Mouse (Mus musculus) kidney, postnatal 36 days (tissue): ENCODE data around the gene Hpgd.
A peak's percentile ranks its signal among the peaks of the same experiment; 100 is the strongest.

Experiments
- DNase-seq, 2 experiments: peaks; one replicate each; pipeline ENCODE4 v3.0.0; 2021 to 2022; ENCODE audit warnings: mixed read lengths in 2 of 2

Gene Hpgd

DNA sequence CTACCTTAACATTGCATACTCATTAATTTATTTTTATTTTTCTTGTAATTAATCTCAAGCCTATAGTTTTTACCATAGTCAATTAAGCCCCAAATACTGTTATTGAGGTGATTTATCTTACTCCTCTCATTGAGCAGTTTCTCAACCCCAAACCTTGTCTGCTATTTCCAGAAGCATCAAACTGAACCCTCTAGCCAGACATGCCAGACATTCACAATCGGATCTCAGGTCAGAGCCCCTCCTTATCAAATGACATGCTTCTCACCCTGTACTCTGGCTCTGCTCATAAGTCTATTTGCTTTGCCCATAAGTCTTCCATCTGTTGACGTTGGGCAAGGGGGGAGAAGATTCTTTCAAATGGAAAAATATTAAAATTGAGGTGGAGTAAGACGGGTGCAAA lies 33.3 kb downstream of the Hpgd start:
- no peak for DNase-seq

DNA sequence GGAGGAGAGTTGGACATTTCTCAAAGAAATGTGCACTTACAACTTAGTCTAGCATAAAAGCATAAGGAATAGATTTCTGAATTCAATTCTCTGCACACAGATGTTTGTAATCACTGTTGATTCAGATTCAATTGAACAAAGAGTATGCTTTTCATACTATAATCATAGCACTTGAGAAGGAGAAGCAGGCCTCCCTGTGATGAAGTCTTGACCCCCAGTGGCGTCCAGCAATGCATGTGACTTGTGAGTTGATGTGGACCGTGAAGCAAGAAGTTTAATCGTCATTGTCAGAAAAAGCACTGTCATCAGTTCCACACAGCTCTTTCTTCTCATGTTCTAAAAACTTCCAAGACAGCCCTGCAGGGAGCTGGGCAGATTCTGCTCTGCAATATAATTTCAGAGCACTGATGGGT lies 33.8 kb downstream of the Hpgd start:
- no peak for DNase-seq

DNA sequence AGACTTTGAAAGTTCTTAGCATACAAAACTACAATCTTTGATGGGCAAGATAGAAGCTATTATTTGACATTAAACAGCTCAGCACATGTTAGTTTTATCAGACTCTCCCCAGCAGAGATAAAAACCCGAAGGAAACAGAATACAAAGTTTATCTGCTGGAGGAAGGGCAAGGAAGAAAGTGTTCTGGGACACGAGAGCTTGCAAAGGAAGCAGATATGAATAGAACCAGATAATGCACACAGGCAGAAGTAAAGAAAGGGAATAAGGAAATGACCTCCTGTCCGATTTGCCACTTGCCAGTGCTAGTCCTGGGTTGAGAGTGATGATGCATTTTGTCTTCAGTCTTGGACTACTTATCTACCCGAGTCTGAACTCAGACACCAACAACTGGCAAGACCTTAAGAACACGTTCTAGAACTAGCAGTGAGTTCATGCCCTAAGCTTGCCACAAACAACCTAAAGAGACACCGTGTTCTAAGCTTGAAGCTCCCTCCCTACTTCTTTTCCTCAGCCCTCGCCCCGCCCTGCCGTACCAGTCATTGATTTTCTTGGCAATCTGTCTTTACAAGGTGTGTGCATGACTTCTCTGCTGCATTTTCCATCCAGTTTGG lies 41.1 kb downstream of the Hpgd start:
- DNase-seq: no peak

DNA sequence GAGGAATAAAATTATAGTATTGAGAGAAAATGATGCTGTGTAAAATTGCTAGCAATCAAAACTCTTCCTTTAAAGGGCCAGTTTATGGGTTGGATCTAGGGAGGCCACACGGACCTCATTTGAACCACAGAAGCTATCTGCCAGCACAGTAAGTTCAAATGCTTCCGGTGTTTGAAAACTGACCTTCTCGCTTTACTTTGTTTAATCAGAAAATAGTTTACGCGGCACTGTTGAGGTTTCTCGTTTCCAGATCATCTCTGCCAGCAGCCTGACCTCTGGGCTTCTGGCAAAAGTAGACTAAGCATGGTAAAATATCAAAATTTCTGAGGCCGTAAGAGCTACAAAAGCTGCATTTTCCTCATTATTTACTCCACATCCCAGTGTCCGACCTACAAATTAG lies 42.4 kb downstream of the Hpgd start:
- no peak for DNase-seq

DNA sequence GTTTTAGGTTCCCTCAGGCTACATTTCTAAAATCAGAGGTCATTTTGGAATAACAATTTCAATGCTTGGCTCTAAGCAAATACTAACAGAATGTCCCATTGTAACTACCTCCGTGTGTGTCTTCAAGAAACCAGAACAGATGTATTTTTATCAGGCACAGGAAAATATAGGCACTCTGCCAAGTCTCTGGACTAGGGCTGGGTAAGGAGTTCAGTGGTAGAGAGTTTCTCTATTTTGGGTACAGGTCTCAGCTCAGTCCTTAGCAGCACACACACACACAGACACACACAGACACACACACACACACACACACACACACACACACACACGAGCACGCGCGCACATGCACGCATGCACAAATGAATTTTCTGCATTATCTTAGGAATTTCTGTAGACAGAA lies 49.1 kb downstream of the Hpgd start:
- DNase-seq: peak in 1 of 2 experiments; percentile 5

DNA sequence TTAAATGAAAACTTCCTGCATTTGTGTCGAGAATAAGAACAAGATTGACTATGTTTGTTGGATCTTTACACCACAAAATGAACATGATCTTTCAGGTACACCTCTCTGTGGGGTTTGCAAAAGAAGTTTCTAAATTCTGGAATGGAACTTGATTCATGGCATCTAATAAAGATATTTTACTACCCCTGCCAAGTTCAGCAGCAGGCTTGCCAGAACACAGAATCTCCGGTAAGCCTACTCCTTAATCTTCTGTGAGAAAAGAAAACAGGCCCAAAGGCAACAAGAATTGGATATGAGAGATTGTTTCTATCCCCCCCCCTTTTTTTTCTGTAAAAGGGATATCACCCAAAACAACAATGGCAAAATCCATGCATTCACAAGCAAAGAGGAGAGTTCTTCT lies 49.6 kb downstream of the Hpgd start:
- no peak for DNase-seq

DNA sequence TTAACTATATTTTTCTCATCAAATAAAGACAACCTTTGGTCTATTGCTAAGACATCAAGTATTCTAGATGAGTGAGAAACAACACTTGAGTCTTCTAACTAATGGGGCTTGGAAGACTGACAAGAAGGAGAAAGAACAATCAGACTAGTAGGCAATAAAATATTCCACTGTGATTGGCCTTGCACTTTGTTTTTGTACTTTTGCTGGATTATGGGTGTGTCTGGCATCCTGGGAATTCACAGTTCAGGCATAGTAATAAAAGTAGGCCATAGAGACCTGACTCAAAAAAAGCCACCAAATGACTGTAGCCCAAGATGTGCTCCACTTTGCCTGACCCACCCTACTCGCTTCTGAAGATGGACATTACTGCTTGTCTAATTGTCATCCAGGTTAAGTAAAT lies 50.0 kb downstream of the Hpgd start:
- no peak for DNase-seq

DNA sequence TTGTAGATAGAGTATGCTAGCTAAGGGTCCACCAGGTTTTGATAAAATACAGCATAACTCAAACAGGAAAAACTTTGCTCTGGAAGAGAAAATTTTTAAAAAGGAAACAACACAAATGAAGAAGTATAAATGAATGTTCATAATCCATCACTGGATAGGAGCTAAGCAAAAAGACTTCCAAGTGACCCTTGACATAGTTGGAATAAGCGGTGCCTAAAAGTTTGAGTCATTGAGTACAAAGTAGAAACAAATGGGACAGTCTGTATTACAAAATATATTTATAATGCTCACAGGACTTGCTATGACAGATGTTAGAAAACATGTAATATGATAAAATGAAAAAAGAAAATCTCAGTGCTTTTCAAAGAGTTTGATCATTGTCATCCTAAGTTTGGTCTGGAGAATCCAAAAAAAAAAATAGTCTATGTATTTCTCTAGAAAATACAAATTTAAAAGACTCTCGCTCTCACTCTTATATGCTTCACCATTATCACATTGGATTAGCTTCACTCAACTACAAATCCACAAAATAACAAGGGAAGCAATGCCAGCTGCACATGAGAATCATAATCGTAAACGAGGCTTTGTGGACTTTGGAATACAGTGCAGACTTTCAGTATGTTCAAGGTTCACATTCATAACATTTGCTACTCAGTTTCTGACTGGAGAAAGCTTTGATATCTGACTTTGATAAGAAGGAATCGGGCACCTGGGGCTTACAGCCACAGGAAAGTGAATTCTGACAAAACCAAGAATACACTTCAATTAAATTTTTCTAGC lies 51.4 kb downstream of the Hpgd start:
- no peak for DNase-seq

DNA sequence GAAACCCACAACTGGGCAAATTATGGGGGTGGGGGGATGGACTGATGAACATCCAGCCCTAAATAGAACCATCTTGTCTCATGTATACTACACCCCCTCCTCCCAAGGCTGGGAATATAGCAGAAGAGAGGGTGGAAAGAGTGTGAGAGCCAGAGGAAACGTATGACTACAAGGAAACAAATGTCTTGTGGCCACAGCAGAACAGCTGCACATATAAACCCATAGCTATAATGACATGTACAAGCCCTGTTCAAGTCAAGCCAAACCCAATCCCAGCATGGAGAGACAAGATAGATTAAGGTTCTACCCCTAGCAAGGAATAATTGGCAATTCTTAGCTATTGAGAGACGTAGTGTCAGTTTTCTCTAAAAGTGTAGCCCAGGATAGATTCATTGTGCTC lies 68.8 kb downstream of the Hpgd start:
- no peak for DNase-seq
